Mouse (Mus musculus) forebrain, postnatal 0 days (tissue): ENCODE measurements at regions not wholly inside any gene's neighbourhood (a gene's known extent, or its start where the extent isn't known, plus 50 kb on each side); places are given as distances from the start of the nearest gene placed in this dataset.

Experiments
- ATAC-seq: fragments of 200-750 bp; cut with Nextera tagmentation; 2 replicates; pipeline ENCODE4 v1.8.0; 2017; ENCODE audit warnings: mild to moderate bottlenecking, moderate library complexity
- DNase-seq: peaks from one replicate; pipeline ENCODE4 v3.0.0-alpha.2; 2015
- H3K27ac ChIP-seq: fragments of 300-500 bp; sonication (generic); 2 replicates; pipeline ENCODE4 v1.5.1; 2014; ENCODE audit warnings: low read depth, mild to moderate bottlenecking, antibody characterized with exemption, low read length, moderate library complexity, mixed read lengths
- H3K27me3 ChIP-seq: fragments of 300-500 bp; sonication (generic); 2 replicates; pipeline ENCODE4 v1.6.1; 2014; ENCODE audit warnings: mild to moderate bottlenecking, low read length, mixed read lengths; ENCODE audit not compliant: insufficient read depth
- H3K36me3 ChIP-seq: fragments of 300-500 bp; sonication (generic); 2 replicates; pipeline ENCODE4 v1.6.1; 2014; ENCODE audit warnings: mild to moderate bottlenecking, moderate library complexity; ENCODE audit not compliant: insufficient read depth
- H3K4me1 ChIP-seq: fragments of 300-500 bp; sonication (generic); 2 replicates; pipeline ENCODE4 v1.6.1; 2014; ENCODE audit warnings: antibody characterized with exemption; ENCODE audit not compliant: insufficient read depth
- H3K4me2 ChIP-seq: fragments of 300-500 bp; sonication (generic); 2 replicates; pipeline ENCODE4 v1.6.1; 2014; ENCODE audit warnings: low read depth, mild to moderate bottlenecking, moderate library complexity
- H3K4me3 ChIP-seq: fragments of 300-500 bp; sonication (generic); 2 replicates; pipeline ENCODE4 v1.5.1; 2014; ENCODE audit warnings: low read depth, low read length, mixed read lengths
- H3K9ac ChIP-seq: fragments of 300-500 bp; sonication (generic); 2 replicates; pipeline ENCODE4 v1.6.1; 2014; ENCODE audit warnings: mild to moderate bottlenecking
- H3K9me3 ChIP-seq: fragments of 300-500 bp; sonication (generic); 2 replicates; pipeline ENCODE4 v1.6.1; 2016; ENCODE audit warnings: low read length
- CTCF ChIP-seq: sonication (generic); IDR thresholded peaks from 2 replicates; pipeline ENCODE4 v1.5.1; 2016; ENCODE audit warnings: antibody characterized with exemption, control low read depth, low read depth
- WGBS: fragments of 180-500 bp; shearing (Covaris S2); extraction: QIAGEN DNeasy Blood & Tissue Kit; methylation state at CpG from one replicate; pipeline ENCODE4 v1.1.7; 2014; 5-methylcytosine and 5-hydroxymethylcytosine counted together

DNA sequence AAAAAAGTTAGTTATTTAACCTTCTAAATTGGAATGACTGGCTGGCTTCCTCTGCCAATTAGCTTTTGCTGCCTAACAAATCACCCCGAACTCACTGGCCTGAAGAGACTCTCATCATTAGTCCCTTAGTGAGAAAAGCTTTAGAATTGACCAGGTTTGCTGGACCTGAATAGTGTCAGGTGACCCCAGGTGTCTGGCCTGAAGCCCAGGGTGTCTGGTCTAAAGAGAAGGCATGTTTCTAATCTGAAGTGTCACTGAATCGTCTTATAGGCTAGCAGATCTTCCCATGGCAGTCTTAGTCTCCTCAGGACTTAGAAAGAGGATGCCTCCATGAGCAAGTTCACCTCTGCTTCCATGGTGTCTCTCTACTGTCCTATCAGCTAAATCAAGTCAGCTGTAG lies 112.0 kb upstream of the Smarca2 start:
- Histone ChIP-seq H3K27me3 (no peaks in the 10 kb centered on the region), H3K9me3 (no peaks in the 10 kb centered on the region), H3K9ac (no peak overlapping the region), H3K4me2 (no peak overlapping the region), H3K27ac (no peak overlapping the region), H3K36me3 (no peaks in the 10 kb centered on the region), H3K4me3 (no peak overlapping the region), H3K4me1 (no peaks in the 10 kb centered on the region)
- ATAC-seq, result no peak
- WGBS, result 55% methylated on average over 2 of the region's 2 CpGs
- no peak for TF ChIP-seq CTCF
- DNase-seq, result no peak

DNA sequence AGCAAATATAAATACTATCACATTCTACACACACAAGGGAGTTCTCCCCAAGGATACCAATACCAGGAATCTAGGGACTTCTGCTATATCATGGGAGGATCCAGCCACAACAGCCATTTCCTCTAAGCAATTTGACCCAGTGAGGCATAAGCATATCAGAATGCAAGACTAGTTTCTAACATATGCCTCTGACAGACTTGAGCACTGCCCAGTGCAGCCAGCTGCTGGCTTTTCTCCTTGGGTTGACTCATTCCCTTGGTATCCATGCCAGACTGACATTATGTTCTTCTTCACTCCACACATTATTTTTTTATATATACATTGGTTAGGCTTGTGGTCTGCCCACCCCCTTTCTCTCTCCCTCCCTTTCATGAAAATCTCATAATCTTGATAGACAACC lies 103.8 kb upstream of the Smarca2 start:
- no peak for ATAC-seq
- H3K36me3 ChIP-seq, result no peaks in the 10 kb centered on the region
- 0 out of 2 replicates have a peak, but pooled peaks cover 6% of the 10 kb centered on the region for H3K9me3 ChIP-seq
- H3K4me1 ChIP-seq, result no peaks in the 10 kb centered on the region
- no peak overlapping the region for H3K4me2 ChIP-seq
- no peak overlapping the region for H3K4me3 ChIP-seq
- no peak overlapping the region for H3K27ac ChIP-seq
- H3K9ac ChIP-seq, result no peak overlapping the region
- no peaks in the 10 kb centered on the region for H3K27me3 ChIP-seq
- no peak for DNase-seq
- no peak for TF ChIP-seq CTCF

DNA sequence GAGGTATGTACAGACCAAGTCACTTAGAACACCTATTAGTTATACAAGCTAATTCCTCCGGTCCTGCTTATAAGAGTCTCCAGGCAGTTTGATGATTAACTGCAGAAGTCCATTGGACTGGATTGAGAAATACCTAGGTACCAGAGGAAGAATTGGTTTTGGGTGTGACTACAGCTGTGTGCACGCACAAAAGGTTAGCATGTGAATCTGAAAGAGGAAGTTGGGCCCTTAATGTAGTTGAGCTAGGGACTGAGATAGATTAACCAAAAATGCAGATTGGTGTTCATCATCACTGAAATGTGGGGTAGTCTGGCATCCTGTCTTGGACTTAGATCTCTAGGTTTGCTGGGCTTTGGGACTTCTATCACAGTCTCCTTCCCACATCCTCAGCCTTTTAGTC lies 100.8 kb upstream of the Smarca2 start:
- ATAC-seq (no peak), DNase-seq (no peak)
- Histone ChIP-seq H3K36me3 (no peaks in the 10 kb centered on the region), H3K4me3 (no peak overlapping the region), H3K4me1 (no peaks in the 10 kb centered on the region), H3K9ac (no peak overlapping the region), H3K27ac (no peak overlapping the region), H3K9me3 (0 out of 2 replicates have a peak, but pooled peaks cover 6% of the 10 kb centered on the region), H3K27me3 (no peaks in the 10 kb centered on the region), H3K4me2 (no peak overlapping the region)
- TF ChIP-seq CTCF, result no peak
- 95% methylated on average over 2 of the region's 2 CpGs for WGBS

DNA sequence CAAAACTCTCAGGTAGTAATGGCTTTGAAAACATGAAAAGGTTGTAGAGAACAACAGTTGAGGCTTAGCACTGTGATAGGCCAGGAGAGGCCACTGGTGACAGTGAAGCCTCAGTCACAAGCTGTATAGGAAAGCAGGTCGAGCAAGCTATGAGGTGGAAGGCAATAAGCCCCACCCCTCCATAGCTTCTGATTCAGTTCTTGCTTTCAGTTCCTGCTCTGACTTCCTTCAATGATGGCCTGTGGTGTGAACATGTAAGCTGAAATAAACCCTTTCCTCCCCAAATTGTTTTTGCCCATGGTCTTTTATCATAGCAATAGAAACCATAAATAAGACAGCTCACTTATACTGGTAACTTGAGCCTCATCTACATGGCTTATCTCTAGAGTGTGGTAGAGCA lies 98.0 kb upstream of the Smarca2 start:
- no peak overlapping the region for H3K9ac ChIP-seq
- ATAC-seq (no peak), DNase-seq (no peak)
- 79% methylated on average over 1 of the region's 1 CpGs for WGBS
- H3K27me3 ChIP-seq, result no peaks in the 10 kb centered on the region
- H3K36me3 ChIP-seq, result no peaks in the 10 kb centered on the region
- H3K27ac ChIP-seq, result no peak overlapping the region
- H3K9me3 ChIP-seq, result 0 out of 2 replicates have a peak, but pooled peaks cover 6% of the 10 kb centered on the region
- no peak for TF ChIP-seq CTCF
- no peaks in the 10 kb centered on the region for H3K4me1 ChIP-seq
- no peak overlapping the region for H3K4me3 ChIP-seq
- H3K4me2 ChIP-seq, result no peak overlapping the region

DNA sequence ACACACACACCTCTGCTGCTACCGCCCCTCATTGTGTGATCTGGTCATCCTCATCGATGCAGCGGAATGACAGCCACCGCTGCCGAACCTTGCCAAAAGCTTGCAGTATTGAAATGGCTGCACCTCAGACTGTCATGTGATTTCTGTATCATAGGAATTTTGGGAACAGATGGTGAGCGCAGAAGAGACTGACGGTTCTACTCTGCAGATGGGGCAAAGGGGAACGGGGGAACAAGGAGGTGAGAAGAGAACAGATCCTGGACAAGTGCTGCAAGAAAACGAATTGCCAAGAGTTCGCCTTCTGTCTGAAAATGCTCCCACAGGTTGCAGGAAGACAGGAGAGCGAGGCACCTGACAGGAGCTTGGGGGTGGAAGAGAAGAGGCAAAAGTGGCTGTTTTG lies 96.9 kb upstream of the Smarca2 start:
- Histone ChIP-seq H3K36me3 (no peaks in the 10 kb centered on the region), H3K9ac (no peak overlapping the region), H3K27me3 (no peaks in the 10 kb centered on the region), H3K4me1 (no peaks in the 10 kb centered on the region), H3K4me3 (no peak overlapping the region), H3K4me2 (peak overlapping the region; percentile 32), H3K27ac (peak overlapping the region; percentile 57), H3K9me3 (0 out of 2 replicates have a peak, but pooled peaks cover 6% of the 10 kb centered on the region)
- ATAC-seq (no peak), DNase-seq (peak; percentile 47)
- no peak for TF ChIP-seq CTCF
- 55% methylated on average over 11 of the region's 11 CpGs for WGBS

DNA sequence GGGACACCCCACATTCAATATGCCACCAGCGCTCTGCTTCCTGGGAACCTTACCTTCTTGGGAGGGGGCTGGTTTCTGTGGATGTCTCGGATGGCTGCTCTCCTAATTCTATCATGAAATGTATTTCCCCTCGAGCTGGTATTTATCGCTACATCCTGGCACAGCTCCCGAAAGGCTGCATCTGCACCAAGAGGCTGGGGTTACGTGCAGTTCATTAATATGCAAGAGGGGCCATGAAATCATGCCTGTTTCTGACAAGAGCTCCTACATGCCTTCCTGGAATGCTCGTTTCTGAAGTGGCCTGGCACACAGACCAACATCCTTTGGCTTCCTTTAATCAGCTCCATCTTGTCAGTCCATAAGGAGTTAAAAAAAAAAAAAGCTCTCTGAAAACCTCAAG lies 96.2 kb upstream of the Smarca2 start:
- ATAC-seq (peak; percentile 72; the same call in 1 of the 2 replicates), DNase-seq (peak; percentile 73)
- 19% methylated on average over 7 of the region's 7 CpGs for WGBS
- no peak overlapping the region; the same call in 1 of the 2 replicates for H3K4me3 ChIP-seq
- H3K27ac ChIP-seq, result peak overlapping the region; percentile 57; the same call in 1 of the 2 replicates
- H3K27me3 ChIP-seq, result no peaks in the 10 kb centered on the region
- H3K4me1 ChIP-seq, result no peaks in the 10 kb centered on the region
- no peaks in the 10 kb centered on the region for H3K36me3 ChIP-seq
- no peak overlapping the region for H3K9ac ChIP-seq
- peak overlapping the region; percentile 32 for H3K4me2 ChIP-seq
- TF ChIP-seq CTCF, result no peak
- 0 out of 2 replicates have a peak, but pooled peaks cover 6% of the 10 kb centered on the region for H3K9me3 ChIP-seq

DNA sequence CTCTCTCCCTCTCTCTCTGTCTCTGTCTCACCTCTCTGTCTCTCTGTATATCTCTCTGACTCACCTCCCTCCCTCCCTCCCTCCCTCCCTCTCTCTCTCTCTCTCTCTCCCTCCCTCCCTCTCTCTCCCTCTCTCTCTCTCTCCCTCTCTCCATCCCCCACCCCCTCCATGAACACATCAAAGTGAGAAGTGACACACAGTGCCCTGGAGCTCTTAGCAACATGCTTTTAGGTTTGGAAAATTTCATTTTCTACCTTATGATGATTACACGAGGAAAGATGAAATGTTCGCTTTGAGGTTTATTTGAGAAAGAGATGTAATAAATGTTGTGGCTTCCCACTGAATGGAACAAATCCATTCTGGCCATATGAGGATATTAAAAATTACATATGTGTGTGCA lies 95.6 kb upstream of the Smarca2 start:
- Histone ChIP-seq H3K4me1 (no peaks in the 10 kb centered on the region), H3K27me3 (no peaks in the 10 kb centered on the region), H3K9ac (no peak overlapping the region), H3K9me3 (0 out of 2 replicates have a peak, but pooled peaks cover 6% of the 10 kb centered on the region), H3K4me3 (no peak overlapping the region), H3K27ac (peak overlapping the region; percentile 36; the same call in 1 of the 2 replicates), H3K4me2 (no peak overlapping the region), H3K36me3 (no peaks in the 10 kb centered on the region)
- DNase-seq (no peak), ATAC-seq (peak; percentile 56)
- 61% methylated on average over 2 of the region's 2 CpGs for WGBS
- no peak for TF ChIP-seq CTCF
